Mouse (Mus musculus): Measurements from ENCODE around the gene Slc50a1. TPM values are rescaled to one million over a fixed set of nuclear protein-coding genes. Genes with fewer than 3 reads are reported as not detected.

Slc50a1 gene
- polyA plus RNA-seq, 1 experiment, result 9.7 TPM

DNA sequence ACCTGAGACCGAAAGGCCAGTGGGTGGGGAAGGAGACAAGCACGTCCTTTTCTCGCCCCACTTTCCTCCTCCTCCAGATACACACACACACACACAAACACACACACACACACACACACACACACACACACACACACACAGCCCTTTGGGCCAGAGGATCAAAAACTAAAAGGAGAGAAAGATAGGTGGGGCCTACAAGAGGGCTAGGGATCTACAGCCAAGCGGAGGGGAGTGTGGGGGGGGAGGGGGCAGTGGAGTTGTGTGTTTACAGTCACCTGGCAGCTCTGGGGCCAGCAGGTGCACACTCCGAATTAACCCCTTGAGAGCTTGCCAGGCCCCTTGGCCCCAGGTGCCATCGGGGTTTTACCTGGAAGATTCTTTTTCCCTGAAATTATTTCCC lies 37.8 kb downstream of the Slc50a1 start:
- Histone ChIP-seq H3K27ac (ENCODE audit: control insufficient read depth, insufficient read depth, low read depth, low read length) (no peak overlapping the region), H3K27me3 (ENCODE audit: control insufficient read depth, insufficient read depth, low read length) (no peaks in the 10 kb centered on the region), H3K4me1 (ENCODE audit: control insufficient read depth, insufficient read depth, low read length) (peaks cover 6% of the 10 kb centered on the region), H3K36me3 (ENCODE audit: control insufficient read depth, insufficient read depth, low read length) (no peaks in the 10 kb centered on the region), H3K4me3 (ENCODE audit: control insufficient read depth, low read depth, low read length) (no peak overlapping the region)
- TF ChIP-seq POLR2A (IDR thresholded peaks at IDR 0.05; ENCODE audit: control insufficient read depth, low read depth, low read length) (no peak), CTCF (IDR thresholded peaks at IDR 0.05; ENCODE audit: control insufficient read depth, insufficient read depth, insufficient replicate concordance, low read depth, low read length) (no peak)

DNA sequence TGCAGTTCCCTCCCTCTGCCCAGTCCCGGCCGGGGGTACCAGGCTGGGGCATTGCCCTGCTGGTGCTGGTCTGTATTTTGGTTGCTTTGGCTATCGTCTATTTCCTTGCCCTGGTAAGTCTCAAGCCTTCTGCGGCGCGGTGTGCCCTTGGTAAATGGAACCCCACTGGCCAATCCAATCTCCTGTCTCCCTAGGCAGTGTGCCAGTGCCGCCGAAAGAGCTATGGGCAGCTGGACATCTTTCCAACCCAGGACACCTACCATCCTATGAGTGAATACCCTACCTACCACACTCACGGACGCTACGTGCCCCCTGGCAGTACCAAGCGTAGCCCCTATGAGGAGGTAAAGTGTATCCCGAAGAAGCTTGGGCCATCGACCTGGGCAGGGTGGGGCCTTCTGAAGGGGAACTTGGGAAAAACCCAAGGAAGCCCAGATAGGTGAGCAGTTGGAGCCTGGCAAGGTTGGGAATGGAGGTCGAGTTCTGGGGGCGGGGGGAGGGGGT lies 38.5 kb downstream of the Slc50a1 start:
- Histone ChIP-seq H3K27me3 (ENCODE audit: control insufficient read depth, insufficient read depth, low read length) (no peaks in the 10 kb centered on the region), H3K4me3 (ENCODE audit: control insufficient read depth, low read depth, low read length) (no peak overlapping the region), H3K27ac (ENCODE audit: control insufficient read depth, insufficient read depth, low read depth, low read length) (no peak overlapping the region)

DNA sequence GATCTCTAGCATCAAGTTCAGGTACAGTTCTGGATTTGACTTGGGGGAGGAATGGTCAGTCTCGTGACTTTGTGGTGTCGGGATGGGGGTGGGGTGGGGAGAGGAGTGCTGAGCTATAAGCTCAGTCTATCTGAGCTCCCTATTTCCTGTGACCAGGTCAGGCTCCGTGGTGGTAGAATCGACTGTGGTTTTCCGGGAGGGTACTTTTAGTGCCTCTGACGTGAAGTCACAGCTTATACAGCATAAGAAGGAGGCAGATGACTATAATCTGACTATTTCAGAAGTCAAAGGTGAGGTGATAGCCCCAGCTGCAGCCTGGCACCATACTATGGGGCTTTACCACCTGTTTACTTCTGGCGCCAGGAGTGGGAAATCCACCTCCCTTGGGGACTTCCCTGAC lies 39.0 kb downstream of the Slc50a1 start:
- H3K4me1 ChIP-seq (ENCODE audit: control insufficient read depth, insufficient read depth, low read length), result peaks cover 15% of the 10 kb centered on the region
- H3K27ac ChIP-seq (ENCODE audit: control insufficient read depth, insufficient read depth, low read depth, low read length), result no peak overlapping the region
- TF ChIP-seq CTCF (IDR thresholded peaks at IDR 0.05; ENCODE audit: control insufficient read depth, insufficient read depth, insufficient replicate concordance, low read depth, low read length), result no peak
- no peak for TF ChIP-seq POLR2A (IDR thresholded peaks at IDR 0.05; ENCODE audit: control insufficient read depth, low read depth, low read length)
- no peaks in the 10 kb centered on the region for H3K36me3 ChIP-seq (ENCODE audit: control insufficient read depth, insufficient read depth, low read length)
- no peak overlapping the region for H3K4me3 ChIP-seq (ENCODE audit: control insufficient read depth, low read depth, low read length)
- no peaks in the 10 kb centered on the region for H3K27me3 ChIP-seq (ENCODE audit: control insufficient read depth, insufficient read depth, low read length)

More for the DNA sequence above, 38.5 kb downstream of the Slc50a1 start:
- H3K36me3 ChIP-seq (ENCODE audit: control insufficient read depth, insufficient read depth, low read length), result no peaks in the 10 kb centered on the region
- peaks cover 12% of the 10 kb centered on the region for H3K4me1 ChIP-seq (ENCODE audit: control insufficient read depth, insufficient read depth, low read length)
- no peak for TF ChIP-seq POLR2A (IDR thresholded peaks at IDR 0.05; ENCODE audit: control insufficient read depth, low read depth, low read length)
- TF ChIP-seq CTCF (IDR thresholded peaks at IDR 0.05; ENCODE audit: control insufficient read depth, insufficient read depth, insufficient replicate concordance, low read depth, low read length), result no peak

DNA sequence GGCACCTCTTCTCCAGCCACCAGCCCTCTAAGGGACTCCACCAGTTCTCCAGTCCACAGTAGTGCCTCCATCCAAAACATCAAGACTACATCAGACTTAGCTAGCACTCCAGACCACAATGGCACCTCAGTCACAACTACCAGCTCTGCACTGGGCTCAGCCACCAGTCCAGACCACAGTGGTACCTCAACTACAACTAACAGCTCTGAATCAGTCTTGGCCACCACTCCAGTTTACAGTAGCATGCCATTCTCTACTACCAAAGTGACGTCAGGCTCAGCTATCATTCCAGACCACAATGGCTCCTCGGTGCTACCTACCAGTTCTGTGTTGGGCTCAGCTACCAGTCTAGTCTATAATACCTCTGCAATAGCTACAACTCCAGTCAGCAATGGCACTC lies 39.8 kb downstream of the Slc50a1 start:
- Histone ChIP-seq H3K4me3 (ENCODE audit: control insufficient read depth, low read depth, low read length) (no peak overlapping the region), H3K27ac (ENCODE audit: control insufficient read depth, insufficient read depth, low read depth, low read length) (no peak overlapping the region), H3K4me1 (ENCODE audit: control insufficient read depth, insufficient read depth, low read length) (peaks cover 17% of the 10 kb centered on the region), H3K27me3 (ENCODE audit: control insufficient read depth, insufficient read depth, low read length) (no peaks in the 10 kb centered on the region), H3K36me3 (ENCODE audit: control insufficient read depth, insufficient read depth, low read length) (no peaks in the 10 kb centered on the region)
- no peak for TF ChIP-seq POLR2A (IDR thresholded peaks at IDR 0.05; ENCODE audit: control insufficient read depth, low read depth, low read length)
- TF ChIP-seq CTCF (IDR thresholded peaks at IDR 0.05; ENCODE audit: control insufficient read depth, insufficient read depth, insufficient replicate concordance, low read depth, low read length), result no peak

DNA sequence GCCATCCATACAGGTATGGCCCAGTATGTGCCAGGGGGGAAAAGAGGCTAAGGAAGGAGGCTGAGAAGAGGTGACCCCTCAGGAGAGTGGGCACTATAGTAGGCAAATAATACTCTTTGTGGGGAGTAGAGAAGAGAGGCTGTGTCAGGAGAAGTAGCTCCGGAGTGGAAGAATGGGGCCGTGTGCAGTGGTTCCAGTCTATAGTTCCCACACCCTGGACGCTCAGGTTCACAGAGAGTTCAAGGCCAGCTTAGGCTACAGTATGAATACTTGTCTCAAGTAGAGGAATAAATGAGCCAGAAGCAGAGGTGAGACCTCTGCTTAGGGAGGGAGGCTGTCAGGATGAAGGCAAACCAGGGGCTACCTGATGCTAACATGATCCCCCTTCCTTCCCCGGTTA lies 41.1 kb downstream of the Slc50a1 start:
- TF ChIP-seq CTCF (IDR thresholded peaks at IDR 0.05; ENCODE audit: control insufficient read depth, insufficient read depth, insufficient replicate concordance, low read depth, low read length), result no peak
- no peak for TF ChIP-seq POLR2A (IDR thresholded peaks at IDR 0.05; ENCODE audit: control insufficient read depth, low read depth, low read length)
- Histone ChIP-seq H3K36me3 (ENCODE audit: control insufficient read depth, insufficient read depth, low read length) (no peaks in the 10 kb centered on the region), H3K4me1 (ENCODE audit: control insufficient read depth, insufficient read depth, low read length) (peaks cover 20% of the 10 kb centered on the region), H3K4me3 (ENCODE audit: control insufficient read depth, low read depth, low read length) (peak overlapping the region; percentile 89), H3K27ac (ENCODE audit: control insufficient read depth, insufficient read depth, low read depth, low read length) (no peak overlapping the region), H3K27me3 (ENCODE audit: control insufficient read depth, insufficient read depth, low read length) (no peaks in the 10 kb centered on the region)

DNA sequence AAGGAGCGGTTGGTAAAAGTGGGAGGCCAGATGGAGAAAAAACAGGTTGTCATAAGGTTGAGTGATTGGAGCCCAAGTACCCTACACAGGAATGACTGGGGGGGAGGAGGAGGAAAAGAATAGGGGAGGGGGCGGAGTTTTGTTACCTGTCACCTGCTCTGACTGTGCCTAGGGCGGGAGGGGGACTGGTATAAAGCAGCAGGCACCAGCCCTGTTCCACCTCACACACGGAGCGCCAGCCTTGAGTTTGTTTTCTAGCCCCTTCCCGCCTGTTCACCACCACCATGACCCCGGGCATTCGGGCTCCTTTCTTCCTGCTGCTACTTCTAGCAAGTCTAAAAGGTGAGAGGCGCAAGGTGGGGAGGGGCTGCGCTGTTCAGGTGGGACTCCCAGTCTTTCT lies 41.5 kb downstream of the Slc50a1 start, which contains the start of gene Muc1:
Gene Muc1, plus strand, starts transcription at position 222 of the 400 bp plus-strand sequence.
- H3K27me3 ChIP-seq (ENCODE audit: control insufficient read depth, insufficient read depth, low read length), result no peaks in the 10 kb centered on the region
- peaks cover 20% of the 10 kb centered on the region for H3K4me1 ChIP-seq (ENCODE audit: control insufficient read depth, insufficient read depth, low read length)
- no peaks in the 10 kb centered on the region for H3K36me3 ChIP-seq (ENCODE audit: control insufficient read depth, insufficient read depth, low read length)
- TF ChIP-seq CTCF (IDR thresholded peaks at IDR 0.05; ENCODE audit: control insufficient read depth, insufficient read depth, insufficient replicate concordance, low read depth, low read length), result no peak
- TF ChIP-seq POLR2A (IDR thresholded peaks at IDR 0.05; ENCODE audit: control insufficient read depth, low read depth, low read length), result no peak
- peak within 1 kb of the TSS; percentile 76 for H3K27ac ChIP-seq (ENCODE audit: control insufficient read depth, insufficient read depth, low read depth, low read length)
- peak within 1 kb of the TSS; percentile 89 for H3K4me3 ChIP-seq (ENCODE audit: control insufficient read depth, low read depth, low read length)

DNA sequence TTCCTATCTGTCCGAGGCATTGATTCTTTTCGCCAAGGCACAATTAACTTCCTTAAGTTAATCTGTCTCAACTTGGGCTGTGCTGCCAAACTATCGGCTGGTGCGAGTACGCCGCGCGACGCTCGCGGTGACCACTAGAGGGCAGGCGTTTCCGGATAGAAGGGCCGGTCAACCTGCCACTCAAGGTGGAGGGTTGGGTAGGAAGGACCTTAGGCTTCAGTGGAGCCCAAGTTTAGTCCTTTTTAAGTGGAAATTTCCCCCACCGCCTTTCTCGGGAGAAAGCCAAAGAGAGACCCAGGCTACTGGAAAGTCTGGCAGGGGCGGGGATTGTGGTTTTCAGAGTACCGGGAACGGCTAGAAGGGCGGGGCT lies 42.2 kb downstream of the Slc50a1 start:
- Histone ChIP-seq H3K4me1 (ENCODE audit: control insufficient read depth, insufficient read depth, low read length) (peaks cover 20% of the 10 kb centered on the region), H3K27ac (ENCODE audit: control insufficient read depth, insufficient read depth, low read depth, low read length) (peak overlapping the region; percentile 76), H3K27me3 (ENCODE audit: control insufficient read depth, insufficient read depth, low read length) (no peaks in the 10 kb centered on the region), H3K4me3 (ENCODE audit: control insufficient read depth, low read depth, low read length) (peak overlapping the region; percentile 89), H3K36me3 (ENCODE audit: control insufficient read depth, insufficient read depth, low read length) (no peaks in the 10 kb centered on the region)
- peak; percentile 98 for TF ChIP-seq CTCF (IDR thresholded peaks at IDR 0.05; ENCODE audit: control insufficient read depth, insufficient read depth, insufficient replicate concordance, low read depth, low read length)
- peak; percentile 56; the same call in 1 of the 2 replicates for TF ChIP-seq POLR2A (IDR thresholded peaks at IDR 0.05; ENCODE audit: control insufficient read depth, low read depth, low read length)

All from testis, adult 2 months (tissue).